Mouse (Mus musculus) adrenal gland, postnatal 25 days (tissue): Measurements from ENCODE around the gene Pdpr. TPM values are rescaled to one million over a fixed set of nuclear protein-coding genes. Genes with fewer than 3 reads are reported as not detected.
"Not testable (repeated sequence)": the region's sequence is repeated elsewhere in the genome, so short reads cannot be mapped to it uniquely, and the experiment has no call there.

Experiments used
- DNase-seq: peaks from one replicate; pipeline ENCODE4 v3.0.0; 2021; ENCODE audit warnings: mixed read lengths
- total RNA-seq: library from RNA; stranded (reverse); gene quantifications from 2 replicates; pipeline ENCODE4 v1.2.3, GENCODE M21; 2021

The Pdpr gene
- total RNA-seq, 1 experiment from 2014 or later: 43.5 TPM

GRCm38 (mm10) chr8:111090126-111090525 lies 4.3 kb upstream of the Pdpr start:
- peak; percentile 83 for DNase-seq

- no peak for DNase-seq
Observed at GRCm38 (mm10) chr8:111091706-111092105, 2.7 kb upstream of the Pdpr start.

GRCm38 (mm10) chr8:111092326-111092725 lies 2.1 kb upstream of the Pdpr start, which contains the start of gene Clec18a:
Gene Clec18a, minus strand, starts transcription at chr8:111092426.
- not testable (repeated sequence) for DNase-seq

GRCm38 (mm10) chr8:111094719-111095302 lies 381 bp downstream of the Pdpr start:
- peak; percentile 20 for DNase-seq

- DNase-seq: no peak
Observed at GRCm38 (mm10) chr8:111114891-111115290, 20.5 kb downstream of the Pdpr start.

GRCm38 (mm10) chr8:111119481-111119880 lies 25.1 kb downstream of the Pdpr start:
- no peak for DNase-seq

GRCm38 (mm10) chr8:111130756-111131155 lies 36.3 kb downstream of the Pdpr start:
- DNase-seq: no peak

GRCm38 (mm10) chr8:111142521-111142920 lies 48.1 kb downstream of the Pdpr start:
- DNase-seq: no peak

GRCm38 (mm10) chr8:111144901-111145459 lies 50.5 kb downstream of the Pdpr start:
- DNase-seq: peak; percentile 16

- DNase-seq: peak; percentile 97
Observed at GRCm38 (mm10) chr8:111145460-111146012, 51.1 kb downstream of the Pdpr start.

GRCm38 (mm10) chr8:111155721-111156436 lies 61.4 kb downstream of the Pdpr start:
- no peak for DNase-seq

- peak; percentile 64 for DNase-seq
Observed at GRCm38 (mm10) chr8:111157617-111158016, 63.2 kb downstream of the Pdpr start.

- no peak for DNase-seq
Observed at GRCm38 (mm10) chr8:111171661-111172060, 77.2 kb downstream of the Pdpr start.

- peak; percentile 84 for DNase-seq
Observed at GRCm38 (mm10) chr8:111185472-111185947, 91.1 kb downstream of the Pdpr start.

Other genes starting within 250 kb of the Pdpr start
- gene Cog4, start 248.0 kb upstream of the Pdpr start, total RNA-seq: 75.8 and 100 TPM in 2 replicates
- 81.6 and 86.5 TPM in 2 replicates for gene Sf3b3, start 247.8 kb upstream of the Pdpr start, total RNA-seq
- 10.5 and 12.0 TPM in 2 replicates for gene Fuk, start 192.1 kb upstream of the Pdpr start, total RNA-seq
- 18.3 and 20.4 TPM in 2 replicates for gene St3gal2, start 174.7 kb upstream of the Pdpr start, total RNA-seq
- gene Ddx19a, start 96.8 kb upstream of the Pdpr start, total RNA-seq: 39.5 and 50.9 TPM in 2 replicates
- 9.3 and 12.4 TPM in 2 replicates for gene Ddx19b, start 62.9 kb upstream of the Pdpr start, total RNA-seq
- gene Aars, start 61.5 kb upstream of the Pdpr start, total RNA-seq: 163 and 173 TPM in 2 replicates
- gene Exosc6, start 38.3 kb upstream of the Pdpr start, total RNA-seq: not detected in 2 replicates
- not detected in 2 replicates for gene Clec18a, start 2.2 kb upstream of the Pdpr start, total RNA-seq
- 112 and 135 TPM in 2 replicates for gene Glg1, start 164.6 kb downstream of the Pdpr start, total RNA-seq
- gene Rfwd3, start 205.6 kb downstream of the Pdpr start, total RNA-seq: 67.2 and 88.7 TPM in 2 replicates
- 20.7 and 27.5 TPM in 2 replicates for gene Mlkl, start 243.5 kb downstream of the Pdpr start, total RNA-seq